Comparison of ENCODE assay signal across 8 mouse cellular contexts in the genomic region with DNA sequence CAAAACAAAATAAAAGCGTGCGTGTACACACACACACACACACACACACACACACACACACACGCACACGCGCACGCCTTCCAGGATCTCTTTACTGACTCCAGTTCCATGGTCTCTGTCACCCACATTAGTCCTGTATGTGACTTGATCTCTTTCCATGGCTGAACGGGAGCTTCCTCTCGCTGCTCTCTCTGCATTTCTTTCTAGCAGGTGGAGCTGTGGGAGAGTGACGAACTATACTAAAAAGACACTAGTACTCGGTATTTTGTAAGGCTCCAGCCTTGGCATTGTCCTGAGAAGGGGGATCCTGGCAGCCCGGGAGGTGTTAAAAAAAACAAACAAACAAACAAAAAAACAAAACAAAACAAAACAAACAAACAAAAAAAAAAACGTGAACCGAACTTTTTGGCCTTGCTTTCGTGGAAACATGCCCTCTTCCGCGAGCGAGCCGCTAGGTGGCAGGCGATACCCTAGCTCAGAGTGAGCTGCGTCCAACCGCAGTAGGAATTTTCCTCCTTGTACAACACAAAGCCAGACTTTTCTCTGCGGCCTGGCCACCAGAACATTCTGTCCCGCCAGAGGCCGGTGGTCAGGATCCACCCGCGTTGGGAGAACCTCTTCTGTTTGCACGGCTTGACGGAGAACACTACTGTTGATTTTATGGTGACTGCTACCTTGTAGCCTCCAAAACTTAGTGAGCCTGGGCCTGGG. TPM values are rescaled to one million over a fixed set of nuclear protein-coding genes. Genes with fewer than 3 reads are reported as not detected.
DNase-seq lines count a peak whose midpoint lies in the region; ATAC-seq and TF ChIP-seq lines count a peak whose summit lies in the region.

No protein-coding gene starts in this region.

- H3K9me3 ChIP-seq in MEL (replicated peaks; ENCODE audit: insufficient read depth, low read length), result no peaks in the 10 kb centered on the region
- no peaks in the 10 kb centered on the region for H3K9me3 ChIP-seq in hindbrain, embryonic 12.5 days (replicated peaks)

- peaks cover 2 to 6% of the 10 kb centered on the region in 2 experiments; a peak in 3 of 4 replicates for H3K4me1 ChIP-seq in MEL (ENCODE audit: control insufficient read depth in 1 of 2, insufficient read depth in 2 of 2, low read length in 2 of 2)
- peaks cover 13% of the 10 kb centered on the region for H3K4me1 ChIP-seq in hindbrain, embryonic 12.5 days

- ATAC-seq in hindbrain, embryonic 12.5 days (ENCODE audit: low FRiP score), result peak; percentile 58

- H3K27me3 ChIP-seq in MEL (ENCODE audit: control insufficient read depth in 1 of 2, insufficient read depth in 2 of 2, low read length in 2 of 2), result no peaks in the 10 kb centered on the region
- H3K27me3 ChIP-seq in hindbrain, embryonic 12.5 days, result no peaks in the 10 kb centered on the region

- DNase-seq in MEL (ENCODE audit: low read depth, low spot score), result peak; percentile 89
- DNase-seq in cerebellum, postnatal 10 days, result peak; percentile 92
- peak; percentile 71 to 79 for DNase-seq in frontal cortex, postnatal 10 days (ENCODE audit: low spot score in 2 of 2)
- peak; percentile 87 to 90 for DNase-seq in layer of hippocampus, postnatal 10 days (ENCODE audit: low spot score in 2 of 2)
- peak; percentile 92 for DNase-seq in lung, postnatal 10 days
- DNase-seq in ovary, postnatal 14 days (ENCODE audit: low spot score), result peak; percentile 66
- DNase-seq in thymus, postnatal 25 days, result peak; percentile 87

- H3K79me2 ChIP-seq in MEL (ENCODE audit: control insufficient read depth, insufficient read depth, low read length, poor library complexity), result no peaks in the 10 kb centered on the region

- peak overlapping the region; percentile 80 for H3K27ac ChIP-seq in MEL (ENCODE audit: control insufficient read depth, low read depth, low read length)
- H3K27ac ChIP-seq in hindbrain, embryonic 12.5 days, result no peak overlapping the region

- TF ChIP-seq EP300 in MEL (IDR thresholded peaks at IDR 0.05; ENCODE audit: low read depth in 1 of 2, low read length in 2 of 2), result 0 out of 4 replicates have a peak, but pooled peaks of 1 of the 2 experiments have one; percentile 8

- WGBS in hindbrain, embryonic 12.5 days, result 27% methylated on average over 28 of the region's 28 CpGs

- TF ChIP-seq POLR2A in MEL (IDR thresholded peaks at IDR 0.05; ENCODE audit: control insufficient read depth in 1 of 2, insufficient read depth in 1 of 2, low read depth in 1 of 2, low read length in 2 of 2, poor library complexity in 1 of 2), result no peak

- peak overlapping the region; percentile 52 to 69 for H3K4me3 ChIP-seq in MEL (ENCODE audit: control insufficient read depth in 1 of 2, insufficient read depth in 1 of 2, low read depth in 2 of 2, low read length in 2 of 2)
- H3K4me3 ChIP-seq in hindbrain, embryonic 12.5 days, result no peak overlapping the region

- H3K9ac ChIP-seq in MEL (ENCODE audit: control insufficient read depth, low read depth, low read length, poor library complexity, severe bottlenecking), result peak overlapping the region; percentile 79
- H3K9ac ChIP-seq in hindbrain, embryonic 12.5 days, result no peak overlapping the region

- peak; percentile 61 to 94 (median 80) for TF ChIP-seq CTCF in MEL (IDR thresholded peaks at IDR 0.05 in 2 of 3, conservative IDR thresholded peaks at IDR 0.05 in 1 of 3; ENCODE audit: control insufficient read depth in 1 of 3, insufficient read depth in 1 of 3, low read depth in 2 of 3, low read length in 3 of 3, poor library complexity in 1 of 3, severe bottlenecking in 1 of 3)

- H3K4me2 ChIP-seq in hindbrain, embryonic 12.5 days (replicated peaks), result peak overlapping the region; percentile 36

- peaks cover 0 to 2% of the 10 kb centered on the region in 2 experiments; a peak in 1 of 4 replicates for H3K36me3 ChIP-seq in MEL (ENCODE audit: control insufficient read depth in 1 of 2, insufficient read depth in 2 of 2, low read length in 2 of 2)
- no peaks in the 10 kb centered on the region for H3K36me3 ChIP-seq in hindbrain, embryonic 12.5 days

- TF ChIP-seq RAD21 in MEL (IDR thresholded peaks at IDR 0.05; ENCODE audit: low read depth, low read length), result peak; percentile 79

TF ChIP-seq in MEL, 35 proteins besides CTCF, POLR2A, EP300 and RAD21:
- TF ChIP-seq SIN3A (IDR thresholded peaks at IDR 0.05; ENCODE audit: low read length), result peak; percentile 83
- TF ChIP-seq SMC3 (IDR thresholded peaks at IDR 0.05; ENCODE audit: low read depth, low read length), result peak; percentile 78
- peak; percentile 81 for TF ChIP-seq ZNF384 (IDR thresholded peaks at IDR 0.05; ENCODE audit: low read depth, low read length)
- no peak for TF ChIP-seq TBP (IDR thresholded peaks at IDR 0.05; ENCODE audit: low read depth, low read length)
- peak; percentile 28; the same call in 1 of the 2 replicates for TF ChIP-seq ELF1 (IDR thresholded peaks at IDR 0.05; ENCODE audit: low read depth, low read length)
- TF ChIP-seq NELFE (IDR thresholded peaks at IDR 0.05; ENCODE audit: low read depth, low read length), result 0 out of 2 replicates have a peak, but pooled peaks have one; percentile 18
- no peak for TF ChIP-seq GATA1 (IDR thresholded peaks at IDR 0.05; ENCODE audit: low read depth, low read length)
- no peak for TF ChIP-seq MYB (IDR thresholded peaks at IDR 0.05; ENCODE audit: low read depth, low read length)
- TF ChIP-seq ZKSCAN1 (IDR thresholded peaks at IDR 0.05; ENCODE audit: low read depth, low read length), result peak; percentile 62
- TF ChIP-seq ETS1 (IDR thresholded peaks at IDR 0.05; ENCODE audit: low read depth, low read length), result peak; percentile 36; the same call in 1 of the 2 replicates
- TF ChIP-seq MXI1 (IDR thresholded peaks at IDR 0.05; ENCODE audit: low read depth, low read length), result peak; percentile 69
- no peak for TF ChIP-seq TAL1 (IDR thresholded peaks at IDR 0.05; ENCODE audit: low read length)
- TF ChIP-seq MAFK (IDR thresholded peaks at IDR 0.05; ENCODE audit: borderline replicate concordance, low read depth, low read length), result no peak
- no peak for TF ChIP-seq POLR2AphosphoS5 (IDR thresholded peaks at IDR 0.05; ENCODE audit: borderline replicate concordance, low read depth, low read length)
- TF ChIP-seq KAT2A (conservative IDR thresholded peaks at IDR 0.05; ENCODE audit: low read depth, low read length), result no peak
- no peak for TF ChIP-seq JUND (IDR thresholded peaks at IDR 0.05; ENCODE audit: low read depth, low read length)
- TF ChIP-seq TCF12 (IDR thresholded peaks at IDR 0.05; ENCODE audit: low read depth, low read length), result 0 out of 2 replicates have a peak, but pooled peaks have one; percentile 32
- no peak for TF ChIP-seq NRF1 (IDR thresholded peaks at IDR 0.05; ENCODE audit: insufficient read depth, low read depth, low read length, poor library complexity, severe bottlenecking)
- no peak for TF ChIP-seq ZMIZ1 (IDR thresholded peaks at IDR 0.05; ENCODE audit: low read depth, low read length)
- no peak for TF ChIP-seq UBTF (IDR thresholded peaks at IDR 0.05; ENCODE audit: borderline replicate concordance, insufficient read depth, low read depth, low read length)
- no peak for TF ChIP-seq RCOR1 (IDR thresholded peaks at IDR 0.05; ENCODE audit: low read depth, low read length)
- TF ChIP-seq MAX (IDR thresholded peaks at IDR 0.05; ENCODE audit: low read length), result peak; percentile 47
- TF ChIP-seq CHD1 (IDR thresholded peaks at IDR 0.05; ENCODE audit: low read depth, low read length), result 0 out of 2 replicates have a peak, but pooled peaks have one; percentile 36
- TF ChIP-seq MEF2A (IDR thresholded peaks at IDR 0.05; ENCODE audit: extremely low read depth, insufficient replicate concordance, low read depth, low read length, poor library complexity, severe bottlenecking), result no peak
- peak; percentile 47; the same call in 1 of the 2 replicates for TF ChIP-seq MAZ (IDR thresholded peaks at IDR 0.05; ENCODE audit: low read depth, low read length)
- TF ChIP-seq POLR2AphosphoS2 (IDR thresholded peaks at IDR 0.05; ENCODE audit: low read length), result no peak
- TF ChIP-seq ZC3H11A (IDR thresholded peaks at IDR 0.05; ENCODE audit: low read depth, low read length), result peak; percentile 84
- 0 out of 2 replicates have a peak, but pooled peaks have one; percentile 20 for TF ChIP-seq USF1 (IDR thresholded peaks at IDR 0.05; ENCODE audit: low read depth, low read length)
- 0 out of 2 replicates have a peak, but pooled peaks have one; percentile 43 for TF ChIP-seq E2F4 (IDR thresholded peaks at IDR 0.05; ENCODE audit: borderline replicate concordance, low read depth, low read length)
- no peak for TF ChIP-seq BHLHE40 (IDR thresholded peaks at IDR 0.05; ENCODE audit: borderline replicate concordance, low read depth, low read length)
- TF ChIP-seq USF2 (IDR thresholded peaks at IDR 0.05; ENCODE audit: borderline replicate concordance in 1 of 2, insufficient read depth in 1 of 2, low read depth in 1 of 2, low read length in 2 of 2), result no peak
- TF ChIP-seq MYC (IDR thresholded peaks at IDR 0.05; ENCODE audit: low read depth, low read length), result peak; percentile 67; the same call in 1 of the 2 replicates

RNA-seq across cellular contexts. Expression of gene Aqp11, which starts 9.9 kb away (rescaled TPM):
- total RNA-seq in MEL (2012; rRNA removed), result 0.65 and 0.89 TPM in 2 replicates
- 1 to 10 TPM in 1 of 2 experiments, not detected in 1; 3.9 TPM for polyA plus RNA-seq in MEL (2012; ENCODE audit: insufficient read depth in 1 of 2, insufficient read length in 2 of 2, low read depth in 1 of 2, low replicate concordance in 2 of 2, missing spikeins in 1 of 2)
- 6.2 TPM in 2 replicates for polyA plus RNA-seq in hindbrain, embryonic 12.5 days (2016; fragmentation: Nextera tagmentation; extraction: Ambion mirVana)
- 10 to 100 TPM; 39.7 to 39.9 TPM for total RNA-seq in layer of hippocampus, postnatal 10 days (2021)

RNA-seq across cellular contexts. Expression of gene Pak1, which starts 40.4 kb away (rescaled TPM):
- total RNA-seq in MEL (2012; rRNA removed), result 2.5 and 2.8 TPM in 2 replicates
- polyA plus RNA-seq in MEL (2012; ENCODE audit: insufficient read depth in 1 of 2, insufficient read length in 2 of 2, low read depth in 1 of 2, low replicate concordance in 2 of 2, missing spikeins in 1 of 2), result 1 to 10 TPM in 1 of 2 experiments, not detected in 1; 6.7 TPM
- 110 and 111 TPM in 2 replicates for polyA plus RNA-seq in hindbrain, embryonic 12.5 days (2016; fragmentation: Nextera tagmentation; extraction: Ambion mirVana)
- 100 to 1,000 TPM; 153 to 175 TPM for total RNA-seq in layer of hippocampus, postnatal 10 days (2021)

RNA-seq across cellular contexts. Expression of gene Clns1a, which starts 51.5 kb away (rescaled TPM):
- total RNA-seq in MEL (2012; rRNA removed), result 140 and 141 TPM in 2 replicates
- polyA plus RNA-seq in MEL (2012; ENCODE audit: insufficient read depth in 1 of 2, insufficient read length in 2 of 2, low read depth in 1 of 2, low replicate concordance in 2 of 2, missing spikeins in 1 of 2), result 100 to 1,000 TPM; 119 to 130 TPM
- 197 TPM in 2 replicates for polyA plus RNA-seq in hindbrain, embryonic 12.5 days (2016; fragmentation: Nextera tagmentation; extraction: Ambion mirVana)
- 10 to 100 TPM; 68.7 to 74.9 TPM for total RNA-seq in layer of hippocampus, postnatal 10 days (2021)

Comparison
In these comparisons a context has a peak if more than half of its experiments do, and no peak if none do; other contexts are left out.
1. RNA of gene Aqp11, which starts 9.9 kb away (total RNA-seq): 39.7 to 39.9 TPM in layer of hippocampus, postnatal 10 days; 0.65 to 0.89 TPM in MEL; every median in the first group is over 10 times any median in the second.
2. RNA of gene Pak1, which starts 40.4 kb away (total RNA-seq): 153 to 175 TPM in layer of hippocampus, postnatal 10 days; 2.5 to 2.8 TPM in MEL; every median in the first group is over 10 times any median in the second.
3. Peak in every context shown above with its lines, with median percentiles within 50 percentile points of each other: DNase-seq.